Mouse (Mus musculus) lung, postnatal 0 days (tissue): Measurements from ENCODE around the gene Acp2.

ENCODE experiments used
- CTCF ChIP-seq: IDR thresholded peaks from 2 replicates; pipeline ENCODE4 v1.5.1; 2016; ENCODE audit warnings: antibody characterized with exemption, mild to moderate bottlenecking
- EP300 ChIP-seq: IDR thresholded peaks from 2 replicates; pipeline ENCODE4 v1.6.1; 2016; ENCODE audit warnings: antibody characterized with exemption, mild to moderate bottlenecking, control low read depth

GRCm38 (mm10) chr2:91186208-91186607 is 16.5 kb upstream of the Acp2 start:
- TF ChIP-seq CTCF (no peak), EP300 (no peak)
